Mouse (Mus musculus): Measurements from ENCODE around the gene Pnkp.

The Pnkp gene

DNA sequence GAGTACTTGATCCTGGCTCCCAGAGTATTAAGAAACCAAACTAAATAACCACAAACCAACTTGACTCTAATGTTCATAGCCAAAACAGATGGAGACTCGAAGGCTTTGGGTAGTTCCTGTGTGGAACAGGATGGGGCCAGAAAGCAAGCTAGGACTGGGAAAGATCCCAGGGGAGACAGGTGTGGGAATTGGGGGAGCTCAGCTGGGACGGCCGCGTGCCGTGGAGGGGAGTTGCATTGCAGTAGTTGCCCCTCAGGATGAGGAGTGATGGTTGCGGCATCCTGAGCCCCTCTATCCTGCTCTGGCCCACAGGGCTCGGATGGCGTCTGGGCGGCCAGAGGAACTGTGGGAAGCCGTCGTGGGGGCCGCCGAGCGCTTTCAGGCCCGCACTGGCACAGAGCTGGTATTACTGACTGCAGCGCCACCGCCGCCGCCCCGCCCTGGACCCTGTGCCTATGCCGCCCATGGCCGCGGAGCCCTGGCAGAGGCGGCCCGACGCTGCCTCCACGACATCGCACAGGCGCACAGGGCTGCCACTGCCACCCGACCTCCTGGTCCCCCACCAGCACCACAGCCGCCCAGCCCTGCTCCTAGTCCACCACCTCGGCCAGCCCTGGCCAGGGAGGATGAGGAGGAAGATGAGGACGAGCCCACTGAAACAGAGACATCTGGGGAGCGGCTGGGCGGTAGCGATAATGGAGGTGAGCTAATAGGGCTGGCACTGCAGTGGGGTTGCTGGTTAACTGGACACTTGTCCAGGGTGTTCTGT is 4.5 kb upstream of the Pnkp start:
- no peak for DNase-seq (ENCODE audit: low read depth, low spot score)

GRCm38 (mm10) chr7:44853065-44853464 is 3.9 kb upstream of the Pnkp start:
- no peak for DNase-seq (ENCODE audit: low read depth, low spot score)

GRCm38 (mm10) chr7:44853596-44854355 is 3.2 kb upstream of the Pnkp start:
- no peak for DNase-seq (ENCODE audit: low read depth, low spot score)

GRCm38 (mm10) chr7:44854356-44855031 is 2.4 kb upstream of the Pnkp start:
- no peak for DNase-seq (ENCODE audit: low read depth, low spot score)

DNA sequence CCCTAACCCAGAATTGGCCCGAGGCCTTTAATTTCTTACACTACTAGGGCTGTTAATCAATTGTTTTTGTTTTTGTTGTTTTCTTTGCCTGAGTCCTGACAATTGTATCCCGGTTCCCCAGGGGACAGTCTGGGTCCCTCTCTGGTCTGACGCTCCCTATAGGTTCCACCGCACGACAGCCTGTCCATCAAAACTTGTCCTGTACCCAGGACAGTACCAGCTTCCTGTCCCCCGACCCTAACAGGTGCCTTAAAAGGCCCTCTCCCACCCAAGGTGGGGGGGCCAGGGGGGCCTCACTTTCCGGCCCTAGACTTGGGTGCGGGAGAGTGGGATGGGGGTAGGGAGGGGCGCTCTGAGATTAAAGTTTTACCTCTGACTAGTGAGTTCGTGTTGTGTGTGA is 1.9 kb upstream of the Pnkp start:
- no peak for DNase-seq (ENCODE audit: low read depth, low spot score)

GRCm38 (mm10) chr7:44856265-44856916 is 548 bp upstream of the Pnkp start:
- DNase-seq (ENCODE audit: low read depth, low spot score), result no peak

DNA sequence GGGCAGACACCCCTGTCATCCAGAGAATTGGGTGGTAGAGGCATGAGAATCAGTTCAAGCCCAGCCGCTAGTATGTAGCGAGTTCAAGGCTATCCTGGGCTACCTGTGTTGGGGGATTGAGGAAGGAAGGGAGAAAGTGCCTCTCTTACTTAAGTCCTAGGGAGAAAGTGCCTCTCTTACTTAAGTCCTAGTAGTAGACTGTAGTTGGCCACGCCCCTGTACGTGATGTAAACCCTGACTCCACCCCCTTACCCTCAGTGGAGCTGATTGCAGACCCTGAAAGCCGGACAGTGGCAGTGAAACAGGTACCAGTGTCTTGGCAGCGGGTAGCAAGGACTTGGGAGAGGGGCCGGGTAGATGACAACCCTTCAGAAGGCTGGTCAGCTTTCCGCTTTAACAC is 966 bp downstream of the Pnkp start:
- DNase-seq (ENCODE audit: low read depth, low spot score), result no peak

- no peak for DNase-seq (ENCODE audit: low read depth, low spot score)
These were observed 3.0 kb downstream of the Pnkp start for GRCm38 (mm10) chr7:44859896-44860295.

GRCm38 (mm10) chr7:44860576-44861428 is 3.9 kb downstream of the Pnkp start:
- DNase-seq (ENCODE audit: low read depth, low spot score), result no peak

DNA sequence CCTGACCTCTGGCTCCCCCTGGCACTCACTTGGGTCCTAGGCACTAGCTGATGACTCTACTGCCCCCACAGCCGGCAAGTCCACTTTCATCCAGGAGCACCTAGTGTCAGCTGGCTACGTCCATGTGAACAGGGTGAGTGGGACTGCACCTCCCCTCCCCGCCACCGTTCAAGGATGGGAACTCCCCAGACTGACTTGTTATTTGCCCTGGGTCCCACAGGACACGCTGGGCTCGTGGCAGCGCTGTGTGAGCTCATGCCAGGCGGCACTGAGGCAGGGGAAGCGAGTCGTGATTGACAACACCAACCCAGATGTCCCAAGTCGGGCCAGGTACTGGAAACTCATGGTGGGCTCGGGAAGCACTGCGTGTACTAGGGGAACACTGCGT is 4.5 kb downstream of the Pnkp start:
- no peak for DNase-seq (ENCODE audit: low read depth, low spot score)

DNA sequence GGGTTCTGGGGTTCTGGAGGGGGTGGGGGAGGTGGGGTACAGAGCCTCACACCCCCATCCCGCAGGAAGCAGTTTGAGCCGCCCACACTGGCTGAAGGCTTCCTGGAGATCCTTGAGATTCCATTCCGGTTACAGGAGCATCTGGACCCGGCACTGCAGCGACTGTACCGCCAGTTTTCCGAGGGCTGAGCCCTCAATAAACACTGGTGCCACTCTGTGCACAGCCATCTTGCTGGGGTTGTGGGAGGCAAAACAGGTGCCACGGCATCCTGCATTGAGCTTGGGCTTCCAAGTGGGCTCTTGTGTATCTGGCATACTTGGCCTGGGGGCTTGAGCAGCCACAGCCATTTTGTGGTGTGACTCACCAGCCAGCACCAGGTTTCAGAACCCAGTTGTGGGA is 5.5 kb downstream of the Pnkp start:
- no peak for DNase-seq (ENCODE audit: low read depth, low spot score)

GRCm38 (mm10) chr7:44863210-44863609 is 6.3 kb downstream of the Pnkp start:
- DNase-seq (ENCODE audit: low read depth, low spot score), result no peak

DNA sequence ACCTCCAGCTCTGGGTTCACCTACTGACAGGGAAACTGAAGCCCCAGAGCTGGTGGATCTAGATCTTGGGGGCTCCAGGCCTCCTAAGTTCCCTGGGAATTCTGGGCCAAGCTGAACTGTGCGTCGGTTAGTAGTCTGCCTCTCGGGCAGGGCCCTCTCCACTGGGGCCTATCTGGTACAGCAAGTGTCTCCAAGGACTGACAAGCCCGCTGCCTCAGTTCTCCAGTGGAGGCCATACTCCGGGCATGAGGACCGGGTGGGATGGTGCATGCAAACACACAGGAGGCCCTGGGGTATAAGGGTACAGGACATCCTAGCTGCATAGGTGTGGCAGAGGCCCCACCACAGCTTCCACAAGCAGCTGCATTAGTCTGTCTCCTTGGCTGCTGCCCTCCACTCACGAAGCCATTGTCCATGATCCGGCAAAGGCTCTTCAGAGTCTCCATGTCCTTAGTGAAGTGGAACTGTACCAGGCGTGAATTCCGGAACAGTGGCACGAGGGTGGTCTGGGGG is 7.1 kb downstream of the Pnkp start:
- no peak for DNase-seq (ENCODE audit: low read depth, low spot score)

GRCm38 (mm10) chr7:44864595-44865542 is 7.9 kb downstream of the Pnkp start:
- no peak for DNase-seq (ENCODE audit: low read depth, low spot score)

DNA sequence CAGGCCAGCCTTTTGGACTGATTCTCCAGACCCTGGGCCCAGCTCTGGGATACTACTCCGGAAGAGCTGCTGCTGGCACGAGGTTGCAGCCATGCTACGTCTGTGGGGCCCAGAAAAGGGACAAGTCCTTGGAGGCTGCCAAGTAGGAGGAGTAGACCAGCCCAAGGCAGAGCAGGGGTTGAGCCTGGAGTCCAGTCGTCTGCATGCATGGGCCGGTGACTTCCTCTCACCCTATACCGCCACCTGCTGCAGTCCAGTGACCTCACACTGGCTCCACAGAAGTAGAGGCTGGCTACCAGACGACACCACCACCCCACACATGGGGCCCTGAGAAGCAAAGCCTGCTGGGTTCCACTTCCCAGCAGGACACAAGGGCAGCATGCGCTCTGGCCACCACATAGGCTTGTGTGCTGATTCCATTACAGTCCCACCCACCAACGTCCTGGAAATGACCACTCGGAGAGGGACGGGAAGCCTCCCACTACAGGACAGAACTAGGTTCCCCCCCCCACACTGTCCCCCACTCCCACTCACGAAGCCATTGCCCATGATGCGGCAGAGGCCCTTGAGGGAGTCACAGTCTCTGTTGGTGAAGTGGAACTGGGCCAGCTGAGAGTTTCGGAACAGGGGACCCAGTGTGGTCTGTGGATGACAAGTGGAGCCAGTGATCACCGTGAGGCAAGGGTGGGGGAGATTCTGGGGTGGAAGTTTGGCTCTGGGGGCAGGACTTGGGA is 9.5 kb downstream of the Pnkp start:
- DNase-seq (ENCODE audit: low read depth, low spot score), result no peak

DNA sequence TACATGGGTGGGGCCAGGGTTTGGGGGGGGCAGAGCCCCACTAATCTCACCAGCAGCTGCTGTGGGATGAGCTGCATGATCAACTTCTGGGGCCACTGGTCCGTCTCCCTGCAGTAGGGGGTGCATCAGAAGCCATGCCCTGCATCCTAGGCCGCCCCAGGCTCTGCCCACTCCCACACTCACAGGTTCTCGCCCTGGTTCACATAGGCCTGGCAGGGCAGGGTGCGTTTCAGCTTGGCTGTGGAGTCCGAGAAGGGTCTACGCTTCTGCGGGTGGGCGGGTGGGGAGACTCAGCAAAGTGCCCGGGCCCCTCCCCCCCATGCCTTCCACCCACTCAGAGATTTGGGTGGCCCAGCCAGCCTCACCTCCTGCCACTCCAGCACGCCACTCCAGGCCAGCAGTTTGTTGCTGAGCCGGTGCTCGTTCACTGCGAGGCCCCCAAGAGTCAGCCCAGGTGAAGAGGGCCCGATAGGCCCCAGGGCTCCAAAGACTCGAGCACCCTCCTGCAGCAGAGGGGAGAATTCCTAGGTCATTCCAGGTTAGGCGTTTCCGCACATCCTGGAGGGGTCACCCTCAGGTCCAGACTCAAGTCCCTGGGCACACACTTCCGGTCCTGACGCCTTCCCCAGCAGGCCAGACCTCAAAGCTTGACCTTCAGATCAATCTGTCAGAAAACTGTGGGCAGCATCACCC is 10.2 kb downstream of the Pnkp start:
- no peak for DNase-seq (ENCODE audit: low read depth, low spot score)

DNA sequence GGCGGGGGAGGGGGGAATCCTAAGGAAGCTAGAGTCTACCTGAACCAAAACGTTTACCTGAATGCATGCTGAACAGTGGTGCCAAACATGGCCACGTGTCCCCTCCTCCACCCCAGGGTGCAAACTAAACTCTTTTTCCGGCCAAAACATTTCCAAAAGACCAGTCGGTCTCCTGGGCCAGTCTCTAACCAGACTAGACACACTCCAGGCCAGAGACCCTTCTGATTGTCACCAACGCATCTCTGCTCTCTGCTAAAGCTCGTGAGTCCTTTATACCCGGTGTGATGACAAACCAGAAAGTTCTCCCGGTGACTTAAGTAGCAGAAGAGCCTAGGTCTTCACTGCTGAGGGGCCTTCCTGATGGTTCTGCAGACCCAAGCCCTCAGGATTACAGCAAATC is 10.9 kb downstream of the Pnkp start:
- no peak for DNase-seq (ENCODE audit: low read depth, low spot score)

GRCm38 (mm10) chr7:44868465-44868864 is 11.5 kb downstream of the Pnkp start:
- no peak for DNase-seq (ENCODE audit: low read depth, low spot score)
